Mouse (Mus musculus) bone marrow macrophage, adult 2 months (primary cell): ENCODE measurements around the gene Tnrc6b.

ENCODE experiments used
- CTCF ChIP-seq: IDR thresholded peaks from 2 replicates; pipeline ENCODE4 v1.5.1; 2012; ENCODE audit warnings: low read depth, mild to moderate bottlenecking, low read length, moderate library complexity
- POLR2A ChIP-seq: IDR thresholded peaks from 2 replicates; pipeline ENCODE4 v1.6.1; 2012; ENCODE audit warnings: mild to moderate bottlenecking, low read depth, low read length, borderline replicate concordance

GRCm38 (mm10) chr15:80710257-80710607, 881 bp upstream of the Tnrc6b start:
- TF ChIP-seq POLR2A = no peak
- TF ChIP-seq CTCF = no peak
